Mouse (Mus musculus) megakaryocyte, embryonic 14.5 days (primary cell): ENCODE data around the gene Oit3.

Source experiments
- FLI1 ChIP-seq: IDR thresholded peaks from 2 replicates; pipeline ENCODE4 v1.6.1; 2012; ENCODE audit warnings: low read length, inconsistent platforms, mixed read lengths
- GATA1 ChIP-seq: IDR thresholded peaks from 3 replicates; pipeline ENCODE4 v1.6.1; 2012; ENCODE audit warnings: mixed read lengths, low read length, inconsistent platforms, borderline replicate concordance

GRCm38 (mm10) chr10:59444106-59444505, 2.5 kb upstream of the Oit3 start:
- TF ChIP-seq GATA1 (no peak), FLI1 (no peak)
